Mouse (Mus musculus): ENCODE data around the gene Qtrt1.

Gene Qtrt1

GRCm38 (mm10) chr9:21411669-21412550 is at the start of gene Qtrt1:
TSS of gene Qtrt1 (plus strand) at chr9:21411837.
- peak; percentile 86 to 94 for DNase-seq (ENCODE audit: inconsistent age in 2 of 2, low spot score in 1 of 2)

DNA sequence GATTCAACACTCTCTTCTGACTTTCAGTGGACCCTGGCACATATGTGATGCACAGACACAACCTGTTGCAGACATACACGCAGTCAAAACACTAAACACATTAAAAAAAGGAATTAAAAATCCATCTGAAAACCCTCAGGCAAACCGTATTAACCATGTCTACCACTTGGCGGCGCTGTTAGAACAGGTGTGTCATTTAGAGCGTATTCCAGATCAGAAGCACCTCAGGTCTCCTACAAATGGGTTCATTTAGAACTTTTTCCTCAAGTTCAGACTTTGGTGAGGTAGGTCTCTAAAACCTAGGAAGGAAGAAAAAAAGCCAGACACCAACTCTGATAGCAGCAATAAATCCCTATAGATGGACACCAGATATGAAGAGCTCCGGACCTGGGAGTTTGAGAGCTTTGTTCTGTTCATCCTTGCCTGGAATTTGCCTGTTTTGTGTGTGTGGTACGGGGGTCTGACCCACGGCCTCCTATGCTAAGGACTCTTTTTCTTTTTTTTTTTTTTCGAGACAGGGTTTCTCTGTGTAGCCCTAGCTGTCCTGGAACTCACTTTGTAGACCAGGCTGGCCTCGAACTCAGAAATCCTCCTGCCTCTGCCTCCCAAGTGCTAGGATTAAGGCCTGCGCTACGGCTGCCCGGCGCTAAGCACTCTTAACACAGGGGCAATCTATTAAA is 45.0 kb upstream of the Qtrt1 start:
- peak; percentile 71 to 90 for DNase-seq (ENCODE audit: inconsistent age in 2 of 2, low spot score in 1 of 2)

GRCm38 (mm10) chr9:21367357-21368111 is 44.1 kb upstream of the Qtrt1 start, which contains the start of gene Ilf3:
TSS of gene Ilf3 (plus strand) at chr9:21367871.
- peak; percentile 100 for DNase-seq (ENCODE audit: inconsistent age in 2 of 2, low spot score in 1 of 2)

- DNase-seq (ENCODE audit: inconsistent age in 2 of 2, low spot score in 1 of 2): peak; percentile 80 to 90
Measured at GRCm38 (mm10) chr9:21368131-21368584, 43.5 kb upstream of the Qtrt1 start.

DNA sequence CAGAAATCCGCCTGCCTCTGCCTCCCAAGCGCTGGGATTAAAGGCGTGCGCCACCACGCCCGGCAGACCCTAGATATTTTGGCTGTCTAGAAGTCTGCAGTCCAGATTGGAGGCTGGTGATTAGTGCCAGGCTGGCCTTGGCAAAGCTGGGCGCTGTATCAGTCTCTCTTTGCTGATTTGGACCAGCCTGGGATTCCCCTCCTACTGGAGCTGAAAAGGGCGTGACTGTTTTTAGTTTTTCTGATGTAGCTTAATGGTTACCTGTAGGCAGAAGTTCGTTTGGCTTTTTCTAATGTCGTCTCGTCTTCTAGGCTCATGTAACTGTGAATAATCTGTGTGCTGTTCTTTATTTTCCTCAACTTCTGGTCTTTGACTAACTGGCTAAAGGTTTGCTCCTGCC is 42.6 kb upstream of the Qtrt1 start:
- DNase-seq (ENCODE audit: inconsistent age in 2 of 2, low spot score in 1 of 2): peak in 1 of 2 experiments; percentile 48

- no peak for DNase-seq (ENCODE audit: inconsistent age in 2 of 2, low spot score in 1 of 2)
Measured at GRCm38 (mm10) chr9:21370876-21371275, 40.8 kb upstream of the Qtrt1 start.

DNA sequence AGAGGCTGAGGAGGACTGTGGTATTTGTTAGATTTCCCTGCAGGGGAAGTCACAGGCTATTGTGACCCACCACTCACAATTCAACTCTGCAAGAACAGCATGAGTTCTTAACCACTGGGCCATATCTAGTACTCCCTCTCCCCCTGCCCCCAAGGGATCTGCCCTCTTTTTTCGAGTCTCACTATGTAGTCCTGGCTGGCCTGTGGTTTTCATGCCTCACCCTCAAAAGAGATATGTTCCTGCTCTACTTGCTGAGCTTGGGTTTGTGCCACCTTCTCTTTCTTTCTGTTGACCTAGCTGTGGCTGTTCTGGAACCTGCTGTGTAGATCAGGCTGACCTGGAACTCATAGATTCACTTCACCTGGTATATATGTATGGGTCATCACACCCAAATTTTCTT is 39.1 kb upstream of the Qtrt1 start:
- DNase-seq (ENCODE audit: inconsistent age in 2 of 2, low spot score in 1 of 2): no peak

- DNase-seq (ENCODE audit: inconsistent age in 2 of 2, low spot score in 1 of 2): no peak
Measured at GRCm38 (mm10) chr9:21379195-21379594, 32.4 kb upstream of the Qtrt1 start.

GRCm38 (mm10) chr9:21380868-21381267 is 30.8 kb upstream of the Qtrt1 start:
- DNase-seq (ENCODE audit: inconsistent age in 2 of 2, low spot score in 1 of 2): no peak

- DNase-seq (ENCODE audit: inconsistent age in 2 of 2, low spot score in 1 of 2): no peak
Measured at GRCm38 (mm10) chr9:21383966-21384365, 27.7 kb upstream of the Qtrt1 start.

GRCm38 (mm10) chr9:21392646-21393175 is 18.9 kb upstream of the Qtrt1 start:
- DNase-seq (ENCODE audit: inconsistent age in 2 of 2, low spot score in 1 of 2): no peak

DNA sequence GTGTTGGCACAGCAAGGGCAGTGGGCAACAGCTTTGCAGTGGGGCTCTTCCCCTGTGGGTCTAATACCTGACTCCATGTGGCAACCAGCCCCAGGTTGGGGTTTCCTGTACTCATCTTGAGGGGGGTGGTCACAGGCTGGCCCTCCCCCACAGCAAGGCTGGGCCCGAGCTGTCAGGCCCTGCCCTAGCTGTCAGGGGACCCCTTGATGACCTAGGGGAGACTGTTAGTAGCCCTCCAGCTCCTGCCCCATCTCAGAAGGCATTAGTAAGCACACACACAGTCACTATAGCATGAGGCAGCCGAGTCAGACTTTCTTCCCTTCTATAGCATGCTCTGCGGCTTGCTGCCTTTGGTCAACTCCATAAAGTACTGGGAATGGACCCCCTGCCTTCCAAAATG is 15.9 kb upstream of the Qtrt1 start:
- no peak for DNase-seq (ENCODE audit: inconsistent age in 2 of 2, low spot score in 1 of 2)

GRCm38 (mm10) chr9:21397170-21397569 is 14.5 kb upstream of the Qtrt1 start:
- DNase-seq (ENCODE audit: inconsistent age in 2 of 2, low spot score in 1 of 2): no peak

DNA sequence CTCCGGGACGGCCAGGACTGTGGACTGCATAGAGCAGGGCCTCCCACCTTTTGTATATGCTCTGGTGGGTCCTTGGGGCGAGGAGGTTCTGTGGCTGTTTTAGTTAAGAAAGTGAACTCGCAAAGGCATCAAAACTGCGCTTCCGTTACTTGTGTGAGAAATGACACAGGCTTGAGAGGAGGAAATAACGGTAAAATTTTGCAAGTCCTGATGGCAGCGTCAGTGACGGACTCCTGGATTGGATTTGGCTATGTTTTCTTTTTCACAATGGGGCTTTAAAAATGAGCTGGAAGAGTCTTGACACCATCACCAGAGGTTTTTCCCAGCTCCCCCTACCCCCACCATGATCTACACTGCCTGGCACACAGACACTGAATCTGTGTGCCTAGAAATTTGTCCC is 10.6 kb upstream of the Qtrt1 start:
- DNase-seq (ENCODE audit: inconsistent age in 2 of 2, low spot score in 1 of 2): no peak

DNA sequence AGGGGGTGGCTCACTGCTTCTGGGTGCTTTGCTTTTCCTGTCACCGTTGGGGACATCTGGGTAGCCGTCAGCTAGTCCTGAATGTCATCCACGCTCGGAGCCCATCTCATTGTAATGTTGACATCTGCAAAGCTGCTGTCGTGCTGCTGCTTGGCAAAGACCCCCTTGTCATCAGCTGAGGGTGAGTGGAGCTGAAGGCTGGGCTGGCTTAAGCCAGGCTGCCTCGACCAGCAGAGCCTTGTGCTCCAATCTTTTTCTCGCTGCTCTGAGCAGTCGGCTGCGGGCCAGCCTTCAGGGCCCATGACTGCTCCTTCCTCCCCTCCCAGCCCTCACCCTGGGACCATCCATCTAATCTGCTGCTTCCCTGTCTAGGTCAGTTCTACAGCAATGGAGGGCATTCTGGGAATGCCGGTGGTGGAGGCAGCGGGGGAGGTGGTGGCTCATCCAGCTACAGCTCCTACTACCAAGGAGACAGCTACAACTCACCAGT is 8.8 kb upstream of the Qtrt1 start:
- DNase-seq (ENCODE audit: inconsistent age in 2 of 2, low spot score in 1 of 2): no peak

DNA sequence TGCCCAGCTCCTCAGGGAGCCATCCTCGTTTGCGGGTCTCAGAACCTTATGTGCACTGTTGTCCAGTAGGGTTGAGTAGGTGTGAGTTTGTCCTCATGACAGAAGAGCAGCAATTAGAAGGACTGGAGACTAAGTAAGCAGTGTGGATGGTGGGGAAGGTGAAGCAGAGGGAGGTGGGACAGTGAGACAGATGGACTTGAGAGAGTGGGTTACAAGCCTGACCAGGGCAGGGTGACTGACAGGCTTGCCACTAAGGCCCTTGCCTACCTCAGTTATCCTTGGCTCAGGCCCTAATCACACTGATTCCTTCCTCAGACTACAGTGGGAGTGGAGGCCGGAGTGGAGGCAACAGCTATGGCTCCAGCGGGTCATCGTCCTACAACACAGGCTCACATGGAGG is 7.9 kb upstream of the Qtrt1 start:
- no peak for DNase-seq (ENCODE audit: inconsistent age in 2 of 2, low spot score in 1 of 2)

- no peak for DNase-seq (ENCODE audit: inconsistent age in 2 of 2, low spot score in 1 of 2)
Measured at GRCm38 (mm10) chr9:21405525-21405924, 6.1 kb upstream of the Qtrt1 start.

DNA sequence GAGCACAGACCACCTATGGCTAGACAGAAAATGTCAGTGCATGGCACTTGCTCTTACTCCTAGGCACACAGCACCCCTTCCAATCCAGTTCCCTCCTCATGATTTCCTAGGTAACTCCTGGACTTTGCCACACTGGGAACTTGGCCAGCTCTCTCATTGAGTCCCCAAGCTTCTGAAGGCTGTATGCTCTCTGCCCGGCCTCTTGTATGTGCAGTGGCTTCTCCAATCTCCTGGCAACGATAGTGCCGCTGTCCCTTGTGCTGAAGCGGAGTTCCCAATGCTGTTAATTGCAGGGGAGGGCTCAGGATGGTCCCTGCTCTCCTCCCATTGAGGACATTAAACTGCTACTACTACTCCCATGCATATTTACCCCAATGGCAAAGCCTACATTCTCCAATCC is 3.7 kb upstream of the Qtrt1 start:
- peak; percentile 40 to 71 for DNase-seq (ENCODE audit: inconsistent age in 2 of 2, low spot score in 1 of 2)

DNA sequence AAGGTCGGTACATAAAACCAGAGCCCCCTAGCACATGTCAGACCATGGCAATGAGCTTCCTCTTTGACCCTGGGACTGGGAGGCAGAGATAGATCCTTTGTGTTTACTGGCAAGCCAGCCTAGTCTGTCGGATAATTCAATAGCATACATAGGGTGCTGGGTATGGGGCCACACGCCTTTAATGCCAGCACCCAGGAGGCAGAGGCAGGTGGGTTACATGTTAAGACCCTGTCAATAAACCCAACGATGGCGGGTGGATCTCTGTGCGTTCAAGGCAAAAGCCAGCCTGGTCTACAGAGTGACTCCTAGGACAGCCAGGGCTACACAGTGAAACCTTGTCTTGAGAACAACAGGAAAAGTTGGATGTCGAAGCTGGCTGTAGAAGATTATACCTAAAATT is 3.0 kb upstream of the Qtrt1 start:
- no peak for DNase-seq (ENCODE audit: inconsistent age in 2 of 2, low spot score in 1 of 2)

GRCm38 (mm10) chr9:21409592-21410317 is 1.9 kb upstream of the Qtrt1 start:
- DNase-seq (ENCODE audit: inconsistent age in 2 of 2, low spot score in 1 of 2): peak; percentile 84 to 95

All from adrenal gland, adult (tissue).